Mouse (Mus musculus): ENCODE data around the gene Gm20920. TPM values are rescaled to one million over a fixed set of nuclear protein-coding genes. Genes with fewer than 3 reads are reported as not detected.
"Not testable (repeated sequence)": the region's sequence is repeated elsewhere in the genome, so short reads cannot be mapped to it uniquely, and the experiment has no call there.

Gene Gm20920
- not detected in 2 replicates for polyA plus RNA-seq (2015; fragmentation: Nextera tagmentation; extraction: Ambion mirVana)

GRCm38 (mm10) chrY:51851820-51852219 lies at the start of gene Gm20920:
Gene Gm20920, plus strand, starts transcription at chrY:51852120.
- ATAC-seq (replicated peaks); H3K4me1 ChIP-seq; H3K9ac ChIP-seq (replicated peaks); H3K9me3 ChIP-seq; H3K27ac ChIP-seq (replicated peaks); H3K4me2 ChIP-seq (replicated peaks); H3K4me3 ChIP-seq; H3K36me3 ChIP-seq; H3K27me3 ChIP-seq: not testable (repeated sequence)
- WGBS, result no CpG with 5 or more reads among the region's 6 CpGs

Data from forebrain, embryonic 15.5 days (tissue).